Mouse (Mus musculus) megakaryocyte, embryonic 14.5 days (primary cell): ENCODE measurements around the gene Wfdc15a.

Experiments used
- FLI1 ChIP-seq: IDR thresholded peaks from 2 replicates; pipeline ENCODE4 v1.6.1; 2012; ENCODE audit warnings: low read length, inconsistent platforms, mixed read lengths
- GATA1 ChIP-seq: IDR thresholded peaks from 3 replicates; pipeline ENCODE4 v1.6.1; 2012; ENCODE audit warnings: mixed read lengths, low read length, inconsistent platforms, borderline replicate concordance

DNA sequence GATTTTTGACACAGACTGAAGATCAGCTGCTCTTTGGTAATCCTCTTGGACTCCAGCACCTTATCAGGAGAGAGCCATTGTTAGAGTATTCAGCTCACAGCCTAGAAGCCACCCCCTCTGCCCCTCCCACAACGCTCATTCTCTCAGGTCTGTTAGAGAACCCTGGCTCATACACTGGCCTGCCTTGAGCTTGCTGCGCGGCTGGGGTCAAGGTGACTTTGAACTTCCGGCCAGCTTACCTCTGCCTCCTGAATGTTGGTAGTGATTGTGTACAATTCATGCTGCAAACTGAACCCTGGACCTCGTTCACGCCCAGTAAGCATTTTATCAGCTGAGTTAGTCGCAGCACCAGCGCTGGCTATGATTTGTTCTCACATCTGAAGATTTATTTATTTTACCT lies 32.7 kb upstream of the Wfdc15a start:
- TF ChIP-seq GATA1 = no peak
- no peak for TF ChIP-seq FLI1
